Mouse (Mus musculus): Measurements from ENCODE around the gene Tnnc1. TPM values are rescaled to one million over a fixed set of nuclear protein-coding genes. Genes with fewer than 3 reads are reported as not detected.

Tnnc1 gene
- total and polyA plus RNA-seq, 2 experiments from 2014 or later = 4.6 to 7.4 TPM

DNA sequence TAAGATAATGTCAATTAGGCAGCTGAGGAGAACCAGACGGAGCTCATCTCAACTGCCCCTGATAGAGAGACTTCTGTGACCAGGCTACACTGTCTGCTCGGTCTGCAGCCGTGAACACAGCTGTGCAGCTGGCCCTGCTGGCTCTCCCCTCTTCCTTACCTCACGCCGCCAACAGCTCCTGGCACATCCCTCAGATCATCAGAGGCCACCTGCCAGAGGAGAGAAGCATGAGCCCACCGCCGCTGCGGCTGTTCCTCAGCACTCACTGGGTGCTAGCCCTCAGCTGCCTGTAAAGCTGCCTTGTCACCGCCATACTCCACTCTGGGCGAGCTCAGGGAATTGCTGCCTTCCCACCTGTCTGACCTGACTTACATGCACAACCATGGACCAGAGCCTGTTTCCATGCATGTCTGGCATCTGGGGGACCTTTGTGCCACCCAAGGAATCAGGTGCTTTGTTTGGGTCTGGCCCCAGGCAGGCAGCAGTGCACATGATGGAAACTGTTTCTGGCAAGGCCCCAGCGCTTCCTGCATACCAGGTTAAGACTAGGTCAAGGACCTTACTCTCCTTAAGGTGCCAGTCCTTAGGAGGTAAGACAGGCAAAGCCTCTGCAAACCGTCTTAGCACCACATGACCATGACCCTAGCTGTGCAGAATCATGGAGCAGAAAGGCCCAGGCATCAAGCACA lies 28.3 kb upstream of the Tnnc1 start:
- Histone ChIP-seq H3K36me3 (ENCODE audit: insufficient read depth, low read length) (peaks cover 85% of the 10 kb centered on the region), H3K9ac (replicated peaks; ENCODE audit: low read length, poor library complexity, severe bottlenecking) (no peak overlapping the region), H3K27me3 (ENCODE audit: insufficient read depth, low read length) (no peaks in the 10 kb centered on the region), H3K4me2 (ENCODE audit: low read depth, low read length, poor library complexity, severe bottlenecking) (no peak overlapping the region), H3K9me3 (ENCODE audit: low read length) (no peaks in the 10 kb centered on the region), H3K4me3 (ENCODE audit: low read depth, low read length) (no peak overlapping the region), H3K4me1 (ENCODE audit: insufficient read depth, low read length) (no peaks in the 10 kb centered on the region), H3K27ac (ENCODE audit: low read depth, low read length) (no peak overlapping the region)
- DNase-seq (ENCODE audit: low spot score) (no peak), ATAC-seq (ENCODE audit: low FRiP score) (no peak)
- TF ChIP-seq CTCF (IDR thresholded peaks at IDR 0.05) = no peak
- 91% methylated on average over 12 of the region's 12 CpGs for WGBS

- WGBS = 86% methylated on average over 4 of the region's 4 CpGs
- H3K4me1 ChIP-seq (ENCODE audit: insufficient read depth, low read length) = no peaks in the 10 kb centered on the region
- DNase-seq (ENCODE audit: low spot score) (no peak), ATAC-seq (ENCODE audit: low FRiP score) (no peak)
- no peak for TF ChIP-seq CTCF (IDR thresholded peaks at IDR 0.05)
- H3K27ac ChIP-seq (ENCODE audit: low read depth, low read length) = no peak overlapping the region
- no peaks in the 10 kb centered on the region for H3K9me3 ChIP-seq (ENCODE audit: low read length)
- no peaks in the 10 kb centered on the region for H3K27me3 ChIP-seq (ENCODE audit: insufficient read depth, low read length)
- H3K4me3 ChIP-seq (ENCODE audit: low read depth, low read length) = no peak overlapping the region
- H3K9ac ChIP-seq (replicated peaks; ENCODE audit: low read length, poor library complexity, severe bottlenecking) = no peak overlapping the region
- no peak overlapping the region for H3K4me2 ChIP-seq (ENCODE audit: low read depth, low read length, poor library complexity, severe bottlenecking)
- peaks cover 82% of the 10 kb centered on the region for H3K36me3 ChIP-seq (ENCODE audit: insufficient read depth, low read length)
Measured at GRCm38 (mm10) chr14:31181512-31181911, 26.6 kb upstream of the Tnnc1 start.

DNA sequence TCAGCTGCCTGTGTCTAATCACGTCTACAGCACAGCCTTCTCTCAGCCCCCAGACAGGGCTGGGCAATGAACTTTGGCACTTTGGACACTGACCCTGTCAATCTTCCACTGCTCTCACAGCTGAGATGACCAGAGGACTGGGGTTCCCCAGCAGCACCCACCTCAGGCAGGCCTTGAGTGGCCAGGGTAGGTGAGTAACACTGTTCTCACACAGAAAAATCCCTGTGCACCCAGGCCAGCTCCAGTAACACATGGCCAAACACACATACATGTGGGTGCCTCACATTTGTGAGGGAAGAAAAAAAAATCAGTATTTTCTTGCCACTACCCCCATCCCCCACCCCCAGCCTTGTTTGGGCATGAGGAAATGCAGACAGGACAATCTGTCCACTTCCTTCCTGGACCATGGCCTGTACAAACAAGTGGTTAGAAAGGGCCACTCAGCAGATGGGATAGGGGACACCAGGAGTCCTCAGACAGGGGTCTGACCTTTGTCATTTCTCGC lies 25.3 kb upstream of the Tnnc1 start:
- no peaks in the 10 kb centered on the region for H3K4me1 ChIP-seq (ENCODE audit: insufficient read depth, low read length)
- H3K9me3 ChIP-seq (ENCODE audit: low read length) = no peaks in the 10 kb centered on the region
- DNase-seq (ENCODE audit: low spot score) = no peak
- 73% methylated on average over 2 of the region's 2 CpGs for WGBS
- H3K4me2 ChIP-seq (ENCODE audit: low read depth, low read length, poor library complexity, severe bottlenecking) = no peak overlapping the region
- peaks cover 81% of the 10 kb centered on the region for H3K36me3 ChIP-seq (ENCODE audit: insufficient read depth, low read length)
- H3K4me3 ChIP-seq (ENCODE audit: low read depth, low read length) = no peak overlapping the region
- ATAC-seq (ENCODE audit: low FRiP score) = no peak
- no peak overlapping the region for H3K27ac ChIP-seq (ENCODE audit: low read depth, low read length)
- H3K9ac ChIP-seq (replicated peaks; ENCODE audit: low read length, poor library complexity, severe bottlenecking) = no peak overlapping the region
- H3K27me3 ChIP-seq (ENCODE audit: insufficient read depth, low read length) = no peaks in the 10 kb centered on the region
- TF ChIP-seq CTCF (IDR thresholded peaks at IDR 0.05) = no peak

DNA sequence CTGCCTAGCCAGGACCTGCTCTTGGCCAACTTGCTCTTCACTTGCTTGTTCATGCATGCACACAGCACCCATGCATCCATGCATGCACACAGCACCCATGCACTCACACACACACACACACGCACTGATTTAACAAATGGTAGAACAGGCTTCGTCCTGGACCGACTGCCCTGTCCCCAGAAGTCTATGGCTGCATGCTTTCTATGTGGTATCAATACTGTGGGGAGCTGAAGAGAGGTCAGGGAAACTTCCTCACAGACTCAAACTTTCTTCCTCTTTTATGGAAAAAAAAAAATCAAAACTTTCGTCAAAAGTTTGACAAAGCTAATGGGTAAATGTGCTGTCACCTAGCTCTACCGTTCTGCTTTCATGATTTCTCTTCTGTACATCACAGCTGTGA lies 24.6 kb upstream of the Tnnc1 start:
- WGBS = 87% methylated on average over 5 of the region's 5 CpGs
- Histone ChIP-seq H3K36me3 (ENCODE audit: insufficient read depth, low read length) (peaks cover 84% of the 10 kb centered on the region), H3K27me3 (ENCODE audit: insufficient read depth, low read length) (no peaks in the 10 kb centered on the region), H3K9me3 (ENCODE audit: low read length) (no peaks in the 10 kb centered on the region), H3K27ac (ENCODE audit: low read depth, low read length) (no peak overlapping the region), H3K4me1 (ENCODE audit: insufficient read depth, low read length) (no peaks in the 10 kb centered on the region), H3K4me3 (ENCODE audit: low read depth, low read length) (no peak overlapping the region), H3K9ac (replicated peaks; ENCODE audit: low read length, poor library complexity, severe bottlenecking) (no peak overlapping the region), H3K4me2 (ENCODE audit: low read depth, low read length, poor library complexity, severe bottlenecking) (no peak overlapping the region)
- DNase-seq (ENCODE audit: low spot score) = no peak
- no peak for TF ChIP-seq CTCF (IDR thresholded peaks at IDR 0.05)
- no peak for ATAC-seq (ENCODE audit: low FRiP score)

- no peak overlapping the region for H3K4me3 ChIP-seq (ENCODE audit: low read depth, low read length)
- TF ChIP-seq CTCF (IDR thresholded peaks at IDR 0.05) = no peak
- no peak for DNase-seq (ENCODE audit: low spot score)
- no peak for ATAC-seq (ENCODE audit: low FRiP score)
- no peaks in the 10 kb centered on the region for H3K27me3 ChIP-seq (ENCODE audit: insufficient read depth, low read length)
- H3K9ac ChIP-seq (replicated peaks; ENCODE audit: low read length, poor library complexity, severe bottlenecking) = no peak overlapping the region
- H3K9me3 ChIP-seq (ENCODE audit: low read length) = no peaks in the 10 kb centered on the region
- H3K4me1 ChIP-seq (ENCODE audit: insufficient read depth, low read length) = no peaks in the 10 kb centered on the region; the same call in 1 of the 2 replicates
- H3K27ac ChIP-seq (ENCODE audit: low read depth, low read length) = no peak overlapping the region
- WGBS = 91% methylated on average over 12 of the region's 12 CpGs
- no peak overlapping the region for H3K4me2 ChIP-seq (ENCODE audit: low read depth, low read length, poor library complexity, severe bottlenecking)
- H3K36me3 ChIP-seq (ENCODE audit: insufficient read depth, low read length) = peaks cover 85% of the 10 kb centered on the region
Measured at GRCm38 (mm10) chr14:31184195-31184594, 23.9 kb upstream of the Tnnc1 start.

DNA sequence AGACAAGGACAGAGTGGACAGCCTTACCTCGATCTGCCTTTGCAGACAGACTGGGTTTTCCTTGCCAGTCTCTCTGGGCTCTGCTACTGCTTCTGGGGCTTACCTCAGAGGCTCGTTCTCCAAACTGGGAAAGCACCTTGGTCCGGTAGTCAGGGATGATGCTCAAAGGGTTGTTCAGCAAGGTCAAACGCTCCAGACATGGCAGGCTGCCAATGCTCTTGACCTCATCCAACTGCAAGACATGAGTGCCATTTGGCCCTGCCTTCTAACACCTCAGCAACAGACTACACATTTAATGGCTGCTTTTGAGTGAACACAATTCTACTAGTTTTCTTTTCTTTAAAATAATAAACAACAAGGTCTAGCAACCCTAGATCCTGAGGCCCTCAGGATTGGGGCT lies 21.5 kb upstream of the Tnnc1 start:
- H3K4me2 ChIP-seq (ENCODE audit: low read depth, low read length, poor library complexity, severe bottlenecking) = no peak overlapping the region
- 91% methylated on average over 4 of the region's 4 CpGs for WGBS
- no peaks in the 10 kb centered on the region; the same call in 1 of the 2 replicates for H3K4me1 ChIP-seq (ENCODE audit: insufficient read depth, low read length)
- no peaks in the 10 kb centered on the region for H3K9me3 ChIP-seq (ENCODE audit: low read length)
- peaks cover 89% of the 10 kb centered on the region for H3K36me3 ChIP-seq (ENCODE audit: insufficient read depth, low read length)
- no peak overlapping the region for H3K9ac ChIP-seq (replicated peaks; ENCODE audit: low read length, poor library complexity, severe bottlenecking)
- H3K4me3 ChIP-seq (ENCODE audit: low read depth, low read length) = no peak overlapping the region
- H3K27me3 ChIP-seq (ENCODE audit: insufficient read depth, low read length) = no peaks in the 10 kb centered on the region
- DNase-seq (ENCODE audit: low spot score) (no peak), ATAC-seq (ENCODE audit: low FRiP score) (no peak)
- TF ChIP-seq CTCF (IDR thresholded peaks at IDR 0.05) = no peak
- no peak overlapping the region for H3K27ac ChIP-seq (ENCODE audit: low read depth, low read length)
